Mouse (Mus musculus) heart, embryonic 14.5 days (tissue): ENCODE results near the gene Ubiad1. TPM values are rescaled to one million over a fixed set of nuclear protein-coding genes. Genes with fewer than 3 reads are reported as not detected.

ENCODE experiments used
- ATAC-seq: fragments of 200-750 bp; cut with Nextera tagmentation; 2 replicates; pipeline ENCODE4 v1.8.0; 2017; ENCODE audit warnings: low read depth, moderate TSS enrichment; ENCODE audit not compliant: insufficient number of reproducible peaks, insufficient read depth, low FRiP score
- H3K27ac ChIP-seq, 2 experiments: fragments of 200-500 bp in 1 of 2; fragments of 300-500 bp in 1 of 2; sonication (generic) in 1 of 2; replicated peaks in 1 of 2; 2 replicates each; pipeline ENCODE4 v1.5.1; 2012 to 2014; ENCODE audit warnings: low read depth in 2 of 2, low read length in 2 of 2, control low read depth in 1 of 2, mild to moderate bottlenecking in 1 of 2, mixed read lengths in 1 of 2; ENCODE audit not compliant: control insufficient read depth in 1 of 2, insufficient read depth in 1 of 2
- H3K27me3 ChIP-seq: fragments of 300-500 bp; sonication (generic); 2 replicates; pipeline ENCODE4 v1.6.1; 2014; ENCODE audit warnings: mild to moderate bottlenecking, low read length, control low read depth; ENCODE audit not compliant: control insufficient read depth, insufficient read depth
- H3K36me3 ChIP-seq: fragments of 300-500 bp; sonication (generic); 2 replicates; pipeline ENCODE4 v1.6.1; 2014; ENCODE audit warnings: mild to moderate bottlenecking, control low read depth, low read length, mixed read lengths; ENCODE audit not compliant: control insufficient read depth, insufficient read depth
- H3K4me1 ChIP-seq, 2 experiments: fragments of 200-500 bp in 1 of 2; fragments of 300-500 bp in 1 of 2; sonication (generic) in 1 of 2; 2 replicates each; pipeline ENCODE4 v1.6.1; 2012 to 2014; ENCODE audit warnings: low read length in 2 of 2, control low read depth in 1 of 2, mixed read lengths in 1 of 2; ENCODE audit not compliant: control insufficient read depth in 2 of 2, insufficient read depth in 2 of 2
- H3K4me2 ChIP-seq: fragments of 300-500 bp; sonication (generic); 2 replicates; pipeline ENCODE4 v1.6.1; 2014; ENCODE audit warnings: mild to moderate bottlenecking, low read length
- H3K4me3 ChIP-seq, 2 experiments: fragments of 200-500 bp in 1 of 2; fragments of 300-500 bp in 1 of 2; sonication (generic) in 1 of 2; 2 replicates each; pipeline ENCODE4 v1.5.1; 2012 to 2014; ENCODE audit warnings: low read length in 2 of 2, mild to moderate bottlenecking in 2 of 2, control low read depth in 1 of 2, low read depth in 1 of 2, moderate library complexity in 1 of 2; ENCODE audit not compliant: control insufficient read depth in 1 of 2, insufficient read depth in 1 of 2
- H3K9ac ChIP-seq: fragments of 300-500 bp; sonication (generic); 2 replicates; pipeline ENCODE4 v1.6.1; 2014; ENCODE audit warnings: mild to moderate bottlenecking, low read length
- H3K9me3 ChIP-seq: fragments of 300-500 bp; sonication (generic); 2 replicates; pipeline ENCODE4 v1.6.1; 2016; ENCODE audit warnings: low read length, control low read depth; ENCODE audit not compliant: control insufficient read depth
- WGBS: fragments of 180-500 bp; shearing (Covaris S2); extraction: QIAGEN DNeasy Blood & Tissue Kit; methylation state at CpG from one replicate; pipeline ENCODE4 v1.1.7; 2014; 5-methylcytosine and 5-hydroxymethylcytosine counted together
- polyA plus RNA-seq: library from polyadenylated mRNA; unstranded; fragments of >200 nt; fragmentation: Nextera tagmentation; extraction: Ambion mirVana; gene quantifications from 2 replicates; pipeline ENCODE4 v1.2.1, GENCODE M21; 2014

Gene Ubiad1
- polyA plus RNA-seq, 1 experiment from 2014 or later: 15.7 TPM

DNA sequence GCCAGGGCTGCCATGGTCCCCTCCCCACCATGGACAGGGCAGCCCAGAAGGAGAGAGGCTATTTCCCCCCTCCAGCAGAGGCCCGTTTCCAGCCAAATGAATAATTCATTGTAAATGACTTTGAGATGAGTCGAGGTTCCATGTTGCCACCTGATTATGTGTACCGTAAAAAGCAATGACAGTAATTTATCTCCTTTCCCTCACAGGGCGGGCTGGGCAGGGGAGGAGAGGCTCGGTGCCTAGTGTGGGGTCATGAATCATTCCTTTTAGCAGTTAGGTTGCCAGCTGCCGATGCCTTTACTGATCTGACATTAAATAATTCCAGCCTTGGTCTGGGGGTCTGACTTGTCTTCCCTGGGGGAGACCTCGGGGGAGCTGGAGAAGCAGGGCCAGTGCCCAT is 54.9 kb downstream of the Ubiad1 start:
- Histone ChIP-seq H3K27ac (no peak overlapping the region), H3K36me3 (no peaks in the 10 kb centered on the region), H3K4me3 (no peak overlapping the region), H3K9me3 (no peaks in the 10 kb centered on the region), H3K4me2 (no peak overlapping the region), H3K27me3 (peaks cover 7% of the 10 kb centered on the region; the same call in 1 of the 2 replicates), H3K9ac (no peak overlapping the region), H3K4me1 (no peaks in the 10 kb centered on the region)
- 55% methylated on average over 7 of the region's 7 CpGs for WGBS
- ATAC-seq: no peak

DNA sequence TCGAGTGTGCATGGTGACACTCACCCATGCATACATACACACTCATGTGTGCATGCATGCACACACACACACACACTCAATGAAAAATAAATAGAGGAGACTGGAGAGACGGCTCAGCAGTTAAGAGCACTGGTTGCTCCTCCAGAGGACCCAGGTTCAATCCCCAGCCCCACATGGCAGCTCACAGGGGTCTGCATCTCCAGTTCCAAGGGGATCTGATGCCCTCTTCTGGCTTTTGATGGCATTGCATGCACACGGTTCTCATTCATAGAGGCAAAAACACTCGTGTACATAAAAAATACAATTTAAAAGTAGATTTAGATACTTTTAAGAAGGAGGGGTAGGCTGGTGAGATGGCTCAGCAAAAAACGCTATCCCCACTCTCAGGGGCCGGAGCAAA is 55.5 kb downstream of the Ubiad1 start:
- Histone ChIP-seq H3K27ac (no peak overlapping the region), H3K9ac (no peak overlapping the region), H3K4me3 (no peak overlapping the region), H3K4me1 (no peaks in the 10 kb centered on the region), H3K27me3 (peaks cover 2% of the 10 kb centered on the region; the same call in 1 of the 2 replicates), H3K36me3 (no peaks in the 10 kb centered on the region), H3K4me2 (no peak overlapping the region), H3K9me3 (no peaks in the 10 kb centered on the region)
- WGBS: 66% methylated on average over 6 of the region's 6 CpGs
- no peak for ATAC-seq

DNA sequence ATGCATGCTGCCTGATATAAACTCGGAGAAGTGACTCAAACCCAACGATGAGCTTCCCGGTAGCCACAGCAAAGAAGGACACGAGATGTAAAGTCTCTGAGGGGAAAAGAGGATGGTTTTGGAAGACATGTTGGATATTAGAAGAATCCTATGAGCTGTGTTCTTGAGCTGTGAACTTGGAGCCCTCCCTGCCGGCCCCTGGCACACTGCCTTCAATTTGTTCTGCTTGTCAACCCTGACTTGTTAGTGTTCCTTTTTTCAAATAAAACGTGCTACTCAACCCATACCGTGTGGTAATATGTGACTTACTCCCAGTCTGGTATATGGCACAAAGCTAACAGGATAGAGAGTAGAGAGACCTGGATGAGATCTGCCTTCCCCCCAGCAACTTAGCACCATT is 59.3 kb downstream of the Ubiad1 start:
- H3K4me3 ChIP-seq: no peak overlapping the region
- H3K9me3 ChIP-seq: no peaks in the 10 kb centered on the region
- no peak overlapping the region for H3K4me2 ChIP-seq
- H3K4me1 ChIP-seq: no peaks in the 10 kb centered on the region
- no peaks in the 10 kb centered on the region for H3K36me3 ChIP-seq
- 77% methylated on average over 7 of the region's 7 CpGs for WGBS
- no peaks in the 10 kb centered on the region for H3K27me3 ChIP-seq
- no peak overlapping the region for H3K9ac ChIP-seq
- ATAC-seq: no peak
- no peak overlapping the region for H3K27ac ChIP-seq

Other genes with a start within 250 kb of the Ubiad1 start
- gene Disp3, start 156.8 kb downstream of the Ubiad1 start, polyA plus RNA-seq: 0.04 TPM in 1 of 2 replicates, not detected in the other
- gene Mtor, start 3.8 kb upstream of the Ubiad1 start, polyA plus RNA-seq: 18.4 and 21.2 TPM in 2 replicates
- gene Angptl7, start 55.7 kb upstream of the Ubiad1 start, polyA plus RNA-seq: 11.5 and 16.6 TPM in 2 replicates
- gene Exosc10, start 113.7 kb upstream of the Ubiad1 start, polyA plus RNA-seq: 61.2 and 66.6 TPM in 2 replicates
- gene Srm, start 146.7 kb upstream of the Ubiad1 start, polyA plus RNA-seq: 98.1 and 101 TPM in 2 replicates
- gene Masp2, start 157.8 kb upstream of the Ubiad1 start, polyA plus RNA-seq: 0.08 TPM in 1 of 2 replicates, not detected in the other
- gene Tardbp, start 182.2 kb upstream of the Ubiad1 start, polyA plus RNA-seq: 80.9 and 87.6 TPM in 2 replicates
- gene Gm572, start 198.5 kb upstream of the Ubiad1 start, polyA plus RNA-seq: 0.19 and 0.28 TPM in 2 replicates